Mouse (Mus musculus) urinary bladder, postnatal 4 days (tissue): ENCODE results near the gene Hmx1.
A peak's percentile ranks its signal among the peaks of the same experiment; 100 is the strongest.

Source experiments
- DNase-seq, 2 experiments: peaks; one replicate each; pipeline ENCODE4 v3.0.0; 2021 to 2022; ENCODE audit warnings: low spot score in 2 of 2

The Hmx1 gene

GRCm38 (mm10) chr5:35388491-35389111 lies at the start of gene Hmx1:
Hmx1 (plus strand) TSS chr5:35389108.
- no peak for DNase-seq

- no peak for DNase-seq
Observed at GRCm38 (mm10) chr5:35345084-35345483, 43.8 kb upstream of the Hmx1 start.

- peak in 1 of 2 experiments; percentile 28 for DNase-seq
Observed at GRCm38 (mm10) chr5:35348794-35349193, 40.1 kb upstream of the Hmx1 start.

- DNase-seq = no peak
Observed at GRCm38 (mm10) chr5:35357544-35358440, 31.1 kb upstream of the Hmx1 start.

GRCm38 (mm10) chr5:35361570-35362284 lies 27.2 kb upstream of the Hmx1 start:
- DNase-seq = peak; percentile 80 to 92

GRCm38 (mm10) chr5:35366241-35367032 lies 22.5 kb upstream of the Hmx1 start:
- DNase-seq = no peak

GRCm38 (mm10) chr5:35368916-35369315 lies 20.0 kb upstream of the Hmx1 start:
- DNase-seq = no peak

GRCm38 (mm10) chr5:35379066-35379465 lies 9.8 kb upstream of the Hmx1 start:
- DNase-seq = no peak

GRCm38 (mm10) chr5:35379815-35380214 lies 9.1 kb upstream of the Hmx1 start:
- DNase-seq = no peak

GRCm38 (mm10) chr5:35387834-35388490 lies 946 bp upstream of the Hmx1 start:
- DNase-seq = no peak

GRCm38 (mm10) chr5:35389441-35389840 lies 533 bp downstream of the Hmx1 start:
- DNase-seq = no peak

GRCm38 (mm10) chr5:35389915-35390314 lies 1.0 kb downstream of the Hmx1 start:
- no peak for DNase-seq

GRCm38 (mm10) chr5:35390848-35391655 lies 2.1 kb downstream of the Hmx1 start:
- no peak for DNase-seq

GRCm38 (mm10) chr5:35391656-35392333 lies 2.9 kb downstream of the Hmx1 start:
- no peak for DNase-seq

- DNase-seq = no peak
Observed at GRCm38 (mm10) chr5:35392334-35392695, 3.4 kb downstream of the Hmx1 start.

- DNase-seq = no peak
Observed at GRCm38 (mm10) chr5:35395566-35396440, 6.9 kb downstream of the Hmx1 start.

GRCm38 (mm10) chr5:35396976-35397641 lies 8.2 kb downstream of the Hmx1 start:
- no peak for DNase-seq

GRCm38 (mm10) chr5:35397642-35398309 lies 8.9 kb downstream of the Hmx1 start:
- DNase-seq = no peak
